Mouse (Mus musculus) myocyte (in vitro differentiated cells): ENCODE measurements at regions not wholly inside any gene's neighbourhood (a gene's known extent, or its start where the extent isn't known, plus 50 kb on each side); places are given as distances from the start of the nearest gene placed in this dataset.

Experiments
- H3K27me3 ChIP-seq: one replicate; pipeline ENCODE4 v1.6.1; 2011; ENCODE audit not compliant: control insufficient read depth, insufficient read depth, insufficient read length
- H3K36me3 ChIP-seq: one replicate; pipeline ENCODE4 v1.6.1; 2011; ENCODE audit not compliant: control insufficient read depth, insufficient read depth
- H3K4me2 ChIP-seq: one replicate; pipeline ENCODE4 v1.6.1; 2011; ENCODE audit warnings: low read depth, control low read depth
- H3K4me3 ChIP-seq: one replicate; pipeline ENCODE4 v1.5.1; 2011; ENCODE audit warnings: mild to moderate bottlenecking, control low read depth, moderate library complexity
- H3K79me2 ChIP-seq: one replicate; pipeline ENCODE4 v1.6.1; 2011; ENCODE audit not compliant: control insufficient read depth, insufficient read depth
- H3ac ChIP-seq: one replicate; pipeline ENCODE4 v1.6.1; 2011; ENCODE audit not compliant: control insufficient read depth, insufficient read length
- CEBPB ChIP-seq: IDR thresholded peaks from 2 replicates; pipeline ENCODE4 v1.6.1; 2011; ENCODE audit warnings: mild to moderate bottlenecking, moderate library complexity; ENCODE audit not compliant: poor library complexity, insufficient read depth, severe bottlenecking
- E2F4 ChIP-seq: IDR thresholded peaks from one replicate; pipeline ENCODE4 v1.6.1; 2011; ENCODE audit warnings: mild to moderate bottlenecking, control low read depth, moderate library complexity; ENCODE audit not compliant: insufficient read depth
- MAX ChIP-seq: IDR thresholded peaks from one replicate; pipeline ENCODE4 v1.6.1; 2011; ENCODE audit warnings: low read depth, mild to moderate bottlenecking, control low read depth
- MYOD1 ChIP-seq, 3 experiments: IDR thresholded peaks; one replicate each; pipeline ENCODE4 v1.6.1; 2011; ENCODE audit warnings: control low read depth in 2 of 3, low read depth in 2 of 3, mild to moderate bottlenecking in 2 of 3, moderate library complexity in 1 of 3; ENCODE audit not compliant: insufficient read length in 2 of 3, control insufficient read depth in 1 of 3
- MYOG ChIP-seq, 3 experiments: IDR thresholded peaks; one replicate each; pipeline ENCODE4 v1.6.1; 2011; ENCODE audit warnings: control low read depth in 2 of 3, low read depth in 2 of 3, mild to moderate bottlenecking in 2 of 3; ENCODE audit not compliant: insufficient read length in 2 of 3, control insufficient read depth in 1 of 3, insufficient read depth in 1 of 3
- POLR2A ChIP-seq: IDR thresholded peaks from one replicate; pipeline ENCODE4 v1.6.1; 2011; ENCODE audit warnings: low read depth, mild to moderate bottlenecking, control low read depth, moderate library complexity; ENCODE audit not compliant: insufficient read length
- POLR2AphosphoS2 ChIP-seq: IDR thresholded peaks from one replicate; pipeline ENCODE4 v1.6.1; 2011; ENCODE audit warnings: low read depth, control low read depth; ENCODE audit not compliant: insufficient read length
- REST ChIP-seq: IDR thresholded peaks from one replicate; pipeline ENCODE4 v1.6.1; 2011; ENCODE audit warnings: mild to moderate bottlenecking, control low read depth, moderate library complexity; ENCODE audit not compliant: insufficient read depth, insufficient read length
- SRF ChIP-seq: IDR thresholded peaks from one replicate; pipeline ENCODE4 v1.6.1; 2011; ENCODE audit warnings: low read depth; ENCODE audit not compliant: control insufficient read depth, insufficient read length
- TCF12 ChIP-seq: IDR thresholded peaks from one replicate; pipeline ENCODE4 v1.6.1; 2011; ENCODE audit warnings: mild to moderate bottlenecking, control low read depth; ENCODE audit not compliant: poor library complexity, insufficient read depth, severe bottlenecking
- TCF3 ChIP-seq: IDR thresholded peaks from one replicate; pipeline ENCODE4 v1.6.1; 2011; ENCODE audit warnings: low read depth, control low read depth; ENCODE audit not compliant: insufficient read length
- USF1 ChIP-seq: IDR thresholded peaks from one replicate; pipeline ENCODE4 v1.6.1; 2011; ENCODE audit warnings: low read depth, mild to moderate bottlenecking, control low read depth, moderate library complexity

- Histone ChIP-seq H3K4me2 (no peak overlapping the region), H3K79me2 (no peaks in the 10 kb centered on the region), H3ac (no peak overlapping the region), H3K4me3 (no peak overlapping the region), H3K36me3 (no peaks in the 10 kb centered on the region), H3K27me3 (no peaks in the 10 kb centered on the region)
- TF ChIP-seq MYOD1 (IDR thresholded peaks at IDR 0.05; ENCODE audit: control insufficient read depth in 1 of 3, insufficient read length in 2 of 3, low read depth in 2 of 3) (no peak), USF1 (no peak), REST (no peak), POLR2AphosphoS2 (no peak), CEBPB (no peak), TCF12 (no peak), POLR2A (no peak), SRF (no peak), TCF3 (no peak), MYOG (IDR thresholded peaks at IDR 0.05; ENCODE audit: control insufficient read depth in 1 of 3, insufficient read depth in 1 of 3, insufficient read length in 2 of 3, low read depth in 2 of 3) (no peak), E2F4 (no peak), MAX (no peak)
Measured at GRCm38 (mm10) chr13:84054956-84055355, 167.1 kb upstream of the Tmem161b start.

DNA sequence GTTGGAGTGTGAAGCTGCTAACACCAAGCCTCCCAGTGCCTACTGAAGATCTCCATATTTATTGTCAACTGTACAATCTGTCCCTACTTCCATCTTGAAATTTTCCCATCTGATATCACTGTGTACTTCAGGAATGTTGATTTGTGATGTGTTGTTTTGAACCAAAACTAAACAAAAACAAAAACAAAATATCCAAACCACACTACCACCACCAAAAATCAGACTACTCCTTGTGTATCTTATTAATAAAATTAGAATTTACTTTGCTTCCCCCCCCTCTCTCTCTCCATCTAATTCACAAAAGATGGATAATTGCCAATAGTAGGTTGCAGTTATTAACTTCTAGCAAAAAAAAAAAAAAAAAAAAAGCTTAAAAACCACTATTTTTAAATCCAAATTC is 166.5 kb upstream of the Tmem161b start:
- Histone ChIP-seq H3K4me2 (no peak overlapping the region), H3K79me2 (no peaks in the 10 kb centered on the region), H3K36me3 (no peaks in the 10 kb centered on the region), H3K27me3 (no peaks in the 10 kb centered on the region), H3K4me3 (no peak overlapping the region), H3ac (no peak overlapping the region)
- no peak for TF ChIP-seq CEBPB
- no peak for TF ChIP-seq POLR2AphosphoS2
- TF ChIP-seq MAX, result no peak
- TF ChIP-seq TCF12, result no peak
- no peak for TF ChIP-seq SRF
- no peak for TF ChIP-seq REST
- no peak for TF ChIP-seq MYOD1 (IDR thresholded peaks at IDR 0.05; ENCODE audit: control insufficient read depth in 1 of 3, insufficient read length in 2 of 3, low read depth in 2 of 3)

GRCm38 (mm10) chr13:84056451-84056850 is 165.6 kb upstream of the Tmem161b start:
- no peak overlapping the region for H3K4me3 ChIP-seq
- TF ChIP-seq E2F4 (no peak), POLR2AphosphoS2 (no peak), TCF12 (no peak), CEBPB (no peak), POLR2A (no peak), TCF3 (no peak), MYOG (IDR thresholded peaks at IDR 0.05; ENCODE audit: control insufficient read depth in 1 of 3, insufficient read depth in 1 of 3, insufficient read length in 2 of 3, low read depth in 2 of 3) (no peak), MAX (no peak), SRF (no peak), MYOD1 (IDR thresholded peaks at IDR 0.05; ENCODE audit: control insufficient read depth in 1 of 3, insufficient read length in 2 of 3, low read depth in 2 of 3) (no peak), USF1 (no peak), REST (no peak)
- no peaks in the 10 kb centered on the region for H3K27me3 ChIP-seq
- no peaks in the 10 kb centered on the region for H3K79me2 ChIP-seq
- no peaks in the 10 kb centered on the region for H3K36me3 ChIP-seq
- no peak overlapping the region for H3ac ChIP-seq
- no peak overlapping the region for H3K4me2 ChIP-seq

DNA sequence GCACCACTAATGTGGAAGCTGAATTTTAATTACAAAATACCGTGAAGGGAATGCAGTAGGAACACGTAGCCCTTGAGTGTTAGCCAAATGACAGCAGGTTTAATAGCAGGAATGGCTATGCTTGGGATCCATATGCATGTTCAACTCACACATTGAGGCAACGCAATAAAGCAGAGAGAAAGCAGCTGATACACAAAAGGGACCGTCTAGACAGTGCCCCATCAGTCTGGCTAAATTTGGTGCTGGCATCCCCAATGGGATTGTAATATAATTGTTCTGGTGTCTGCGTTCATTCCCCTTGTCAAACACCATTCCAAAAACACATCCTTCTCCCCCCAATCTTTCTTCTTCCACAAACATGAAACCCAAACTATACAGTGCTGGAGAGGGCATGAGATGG is 165.1 kb upstream of the Tmem161b start:
- H3ac ChIP-seq, result no peak overlapping the region
- H3K4me3 ChIP-seq, result no peak overlapping the region
- no peaks in the 10 kb centered on the region for H3K27me3 ChIP-seq
- no peak for TF ChIP-seq SRF
- no peak for TF ChIP-seq USF1
- TF ChIP-seq MAX, result no peak
- no peak for TF ChIP-seq E2F4
- TF ChIP-seq MYOG (IDR thresholded peaks at IDR 0.05; ENCODE audit: control insufficient read depth in 1 of 3, insufficient read depth in 1 of 3, insufficient read length in 2 of 3, low read depth in 2 of 3), result no peak
- TF ChIP-seq TCF3, result no peak
- no peak for TF ChIP-seq POLR2A
- no peak for TF ChIP-seq REST
- no peak for TF ChIP-seq MYOD1 (IDR thresholded peaks at IDR 0.05; ENCODE audit: control insufficient read depth in 1 of 3, insufficient read length in 2 of 3, low read depth in 2 of 3)
- TF ChIP-seq CEBPB, result no peak
- no peak for TF ChIP-seq TCF12
- no peak for TF ChIP-seq POLR2AphosphoS2
- H3K36me3 ChIP-seq, result no peaks in the 10 kb centered on the region
- H3K79me2 ChIP-seq, result no peaks in the 10 kb centered on the region
- H3K4me2 ChIP-seq, result no peak overlapping the region

- Histone ChIP-seq H3K79me2 (no peaks in the 10 kb centered on the region), H3ac (no peak overlapping the region), H3K4me2 (no peak overlapping the region), H3K4me3 (no peak overlapping the region), H3K27me3 (no peaks in the 10 kb centered on the region), H3K36me3 (no peaks in the 10 kb centered on the region)
- TF ChIP-seq USF1 (no peak), MYOD1 (IDR thresholded peaks at IDR 0.05; ENCODE audit: control insufficient read depth in 1 of 3, insufficient read length in 2 of 3, low read depth in 2 of 3) (no peak), POLR2AphosphoS2 (no peak), REST (no peak), E2F4 (no peak), SRF (no peak), MYOG (IDR thresholded peaks at IDR 0.05; ENCODE audit: control insufficient read depth in 1 of 3, insufficient read depth in 1 of 3, insufficient read length in 2 of 3, low read depth in 2 of 3) (no peak), MAX (no peak)
Measured at GRCm38 (mm10) chr13:84057456-84057855, 164.6 kb upstream of the Tmem161b start.
